Mouse (Mus musculus): ENCODE measurements at regions not wholly inside any gene's neighbourhood (a gene's known extent, or its start where the extent isn't known, plus 50 kb on each side); places are given as distances from the start of the nearest gene placed in this dataset.

- TF ChIP-seq POLR2A (IDR thresholded peaks at IDR 0.05; ENCODE audit: extremely low read depth, insufficient read depth, low read length) (no peak), CTCF (IDR thresholded peaks at IDR 0.05; ENCODE audit: extremely low read depth, insufficient read depth, low read length) (no peak)
Observed at GRCm38 (mm10) chr5:33531263-33531662, 97.5 kb upstream of the Nkx1-1 start.
